In genomic region chr11:94998041-94998531, GRCm38 (mm10) we compare ENCODE assay signal across 9 mouse cellular contexts. TPM values are rescaled to one million over a fixed set of nuclear protein-coding genes. Genes with fewer than 3 reads are reported as not detected.
A peak's percentile ranks its signal among the peaks of the same experiment; 100 is the strongest.
DNase-seq lines count a peak whose midpoint lies in the region; ATAC-seq lines count a peak whose summit lies in the region.
"Had no signal": no experiment of that assay in that cellular context is flagged by ENCODE, and none has a peak within 500 bp of the region (broad histone marks: within the 10 kb centered on the region; RNA-seq: fewer than 3 reads in every experiment).

No protein-coding gene starts in this region.

- DNase-seq in CD4-positive helper T cell, adult 2 months (ENCODE audit: low read depth, low spot score): peak; percentile 76
- DNase-seq in forebrain, embryonic 10.5 days (ENCODE audit: extremely low spot score, low spot score): no peak
- DNase-seq in layer of hippocampus, adult 9-11 months: peak; percentile 81
- DNase-seq in naive thymus-derived CD4-positive, alpha-beta T cell, adult 2 months (ENCODE audit: low read depth): peak; percentile 68
- DNase-seq in ovary, postnatal 14 days (ENCODE audit: low spot score): no peak
- no peak for DNase-seq in MN1 (ENCODE audit: low spot score)

- peaks cover 100% of the 10 kb centered on the region for H3K36me3 ChIP-seq in erythroblast, embryonic 14.5 days (ENCODE audit: control insufficient read depth)
- H3K36me3 ChIP-seq in forebrain, embryonic 10.5 days (replicated peaks): peaks cover 91% of the 10 kb centered on the region

- ATAC-seq in erythroblast, adult 5-6 weeks (replicated peaks; ENCODE audit: low FRiP score, poor library complexity, severe bottlenecking): no peak

- H3K4me1 ChIP-seq in erythroblast, embryonic 14.5 days (ENCODE audit: control insufficient read depth): peaks cover 100% of the 10 kb centered on the region
- H3K4me1 ChIP-seq in forebrain, embryonic 10.5 days: peaks cover 63% of the 10 kb centered on the region

- H3K27me3 ChIP-seq in erythroblast, embryonic 14.5 days (ENCODE audit: control insufficient read depth): no peaks in the 10 kb centered on the region
- no peaks in the 10 kb centered on the region for H3K27me3 ChIP-seq in forebrain, embryonic 10.5 days (ENCODE audit: poor library complexity, severe bottlenecking)
- H3K27me3 ChIP-seq: embryonic facial prominence, embryonic 13.5 days had no signal

- peak overlapping the region; percentile 67 for H3K4me3 ChIP-seq in erythroblast, embryonic 14.5 days (replicated peaks)
- peak overlapping the region; percentile 25; the same call in 1 of the 2 replicates for H3K4me3 ChIP-seq in forebrain, embryonic 10.5 days
- H3K4me3 ChIP-seq: embryonic facial prominence, embryonic 13.5 days had no signal

- H3K27ac ChIP-seq in forebrain, embryonic 10.5 days: peak overlapping the region; percentile 67
- H3K27ac ChIP-seq: embryonic facial prominence, embryonic 13.5 days had no signal

- 91% methylated on average over 16 of the region's 16 CpGs for WGBS in forebrain, embryonic 10.5 days

- H3K9me3 ChIP-seq in erythroblast, embryonic 14.5 days (ENCODE audit: control insufficient read depth, low read length): no peaks in the 10 kb centered on the region
- H3K9me3 ChIP-seq in forebrain, embryonic 10.5 days: no peaks in the 10 kb centered on the region
- H3K9me3 ChIP-seq: embryonic facial prominence, embryonic 13.5 days had no signal

RNA-seq across cellular contexts. Expression of gene Ppp1r9b, which starts 7.3 kb away (rescaled TPM):
- 29.1 and 31.4 TPM in 2 replicates for polyA plus RNA-seq in erythroblast, embryonic 14.5 days (2012)
- total RNA-seq in erythroblast, adult 5-6 weeks (2015; ENCODE audit: low replicate concordance): 21.9 and 30.7 TPM in 2 replicates
- 41.1 and 45.2 TPM in 2 replicates for total RNA-seq in erythroblast, adult 5-6 weeks (2017; ENCODE audit: low replicate concordance)
- 8.7 and 10.7 TPM in 2 replicates for polyA plus RNA-seq in forebrain, embryonic 10.5 days (2016; fragmentation: Nextera tagmentation; extraction: Ambion mirVana)

RNA-seq across cellular contexts. Expression of gene Samd14, which starts 11.6 kb away (rescaled TPM):
- 123 and 135 TPM in 2 replicates for polyA plus RNA-seq in erythroblast, embryonic 14.5 days (2012)
- 22.1 and 25.9 TPM in 2 replicates for total RNA-seq in erythroblast, adult 5-6 weeks (2015; ENCODE audit: low replicate concordance)
- 32.0 and 47.1 TPM in 2 replicates for total RNA-seq in erythroblast, adult 5-6 weeks (2017; ENCODE audit: low replicate concordance)
- polyA plus RNA-seq in forebrain, embryonic 10.5 days (2016; fragmentation: Nextera tagmentation; extraction: Ambion mirVana): 35.8 and 36.7 TPM in 2 replicates

RNA-seq across cellular contexts. Expression of gene Sgca, which starts 22.0 kb away (rescaled TPM):
- not detected in 2 replicates for polyA plus RNA-seq in erythroblast, embryonic 14.5 days (2012)
- total RNA-seq in erythroblast, adult 5-6 weeks (2015; ENCODE audit: low replicate concordance): not detected in 2 replicates
- total RNA-seq in erythroblast, adult 5-6 weeks (2017; ENCODE audit: low replicate concordance): not detected in 2 replicates
- polyA plus RNA-seq in forebrain, embryonic 10.5 days (2016; fragmentation: Nextera tagmentation; extraction: Ambion mirVana): not detected in 2 replicates

RNA-seq across cellular contexts. Expression of gene Hils1, which starts 30.7 kb away (rescaled TPM):
- polyA plus RNA-seq in erythroblast, embryonic 14.5 days (2012): not detected in 2 replicates
- total RNA-seq in erythroblast, adult 5-6 weeks (2015; ENCODE audit: low replicate concordance): not detected in 2 replicates
- not detected in 2 replicates for total RNA-seq in erythroblast, adult 5-6 weeks (2017; ENCODE audit: low replicate concordance)
- polyA plus RNA-seq in forebrain, embryonic 10.5 days (2016; fragmentation: Nextera tagmentation; extraction: Ambion mirVana): not detected in 2 replicates
- polyA plus RNA-seq: embryonic facial prominence, embryonic 13.5 days had no signal

RNA-seq across cellular contexts. Expression of gene Pdk2, which starts 43.1 kb away (rescaled TPM):
- polyA plus RNA-seq in erythroblast, embryonic 14.5 days (2012): 4.0 and 7.2 TPM in 2 replicates
- total RNA-seq in erythroblast, adult 5-6 weeks (2015; ENCODE audit: low replicate concordance): 1.3 and 7.9 TPM in 2 replicates
- total RNA-seq in erythroblast, adult 5-6 weeks (2017; ENCODE audit: low replicate concordance): 0.60 and 5.6 TPM in 2 replicates
- polyA plus RNA-seq in forebrain, embryonic 10.5 days (2016; fragmentation: Nextera tagmentation; extraction: Ambion mirVana): 12.1 and 12.5 TPM in 2 replicates

Comparison
In these comparisons a context has a peak if more than half of its experiments do, and no peak if none do; other contexts are left out.
1. DNase-seq: peak in CD4-positive helper T cell, adult 2 months (single experiment), layer of hippocampus, adult 9-11 months (single experiment) and naive thymus-derived CD4-positive, alpha-beta T cell, adult 2 months (single experiment); none in forebrain, embryonic 10.5 days (single experiment), ovary, postnatal 14 days (single experiment) and MN1 (single experiment).